ENCODE assay signal across 23 mouse cellular contexts in the genomic region with DNA sequence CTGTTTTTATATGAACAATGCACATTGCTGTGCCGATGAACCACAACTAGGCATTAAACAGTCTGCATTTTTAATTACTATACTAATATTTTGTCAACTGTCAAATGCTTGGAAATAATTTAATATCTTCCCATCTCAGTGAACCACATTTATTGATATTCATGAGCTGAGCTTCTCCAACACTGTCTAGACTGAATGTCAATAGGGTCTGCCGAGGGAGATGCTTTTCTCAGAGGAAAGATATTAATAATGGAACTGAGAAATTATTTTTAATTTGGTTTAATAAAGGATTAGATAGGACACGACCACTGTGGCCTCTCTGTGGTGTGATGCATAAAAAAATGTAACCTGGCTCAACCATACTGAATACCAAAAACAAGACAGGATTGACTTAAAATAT.
DNase-seq lines count a peak whose midpoint lies in the region; ATAC-seq and TF ChIP-seq lines count a peak whose summit lies in the region.
"Had no signal": no experiment of that assay in that cellular context is flagged by ENCODE, and none has a peak within 500 bp of the region (broad histone marks: within the 10 kb centered on the region; RNA-seq: fewer than 3 reads in every experiment).

No protein-coding gene starts in this region.

- H3K27me3 ChIP-seq in midbrain, embryonic 13.5 days, result no peaks in the 10 kb centered on the region
- no peaks in the 10 kb centered on the region for H3K27me3 ChIP-seq in midbrain, embryonic 11.5 days (ENCODE audit: control insufficient read depth, insufficient read depth, low read length)
- H3K27me3 ChIP-seq in midbrain, embryonic 14.5 days (ENCODE audit: control insufficient read depth, insufficient read depth, low read length), result no peaks in the 10 kb centered on the region
- H3K27me3 ChIP-seq in midbrain, embryonic 10.5 days (ENCODE audit: low read depth, poor library complexity, severe bottlenecking), result no peaks in the 10 kb centered on the region
- no peaks in the 10 kb centered on the region for H3K27me3 ChIP-seq in midbrain, embryonic 15.5 days (replicated peaks)
- no peaks in the 10 kb centered on the region for H3K27me3 ChIP-seq in midbrain, postnatal 0 days (ENCODE audit: insufficient read depth, low read length)
- H3K27me3 ChIP-seq: CH12.LX, Patski had no signal

- TF ChIP-seq POLR2A in brain, embryonic 14.5 days (IDR thresholded peaks at IDR 0.05; ENCODE audit: borderline replicate concordance, extremely low read depth, insufficient read depth, insufficient read length, poor library complexity, severe bottlenecking), result no peak

- no peak for DNase-seq in midbrain, embryonic 11.5 days (ENCODE audit: low spot score, missing footprints)
- peak; percentile 24 for DNase-seq in midbrain, embryonic 14.5 days
- no peak for DNase-seq in midbrain, embryonic 10.5 days (ENCODE audit: low spot score)
- DNase-seq in midbrain, postnatal 0 days (ENCODE audit: low spot score), result no peak
- peak; percentile 11 for DNase-seq in brain, embryonic 14.5 days (ENCODE audit: low read depth)
- DNase-seq in heart, adult 9 months (ENCODE audit: low spot score in 2 of 2), result no peak
- DNase-seq: adrenal gland, adult 2 months; adrenal gland, adult 8-10 months; adrenal gland, postnatal 10 days; adrenal gland, postnatal 14 days; adrenal gland, postnatal 25 days; adrenal gland, postnatal 36 days; B cell, adult 2 months; cerebellum, adult 11 months; cerebellum, adult 11-12 months; cerebellum, adult 18-20 months had no signal

- H3K9ac ChIP-seq in midbrain, embryonic 13.5 days (replicated peaks), result no peak overlapping the region
- H3K9ac ChIP-seq in midbrain, embryonic 11.5 days (ENCODE audit: low read length), result no peak overlapping the region
- H3K9ac ChIP-seq in midbrain, embryonic 14.5 days (replicated peaks; ENCODE audit: low read length), result no peak overlapping the region
- H3K9ac ChIP-seq in midbrain, embryonic 15.5 days, result no peak overlapping the region
- H3K9ac ChIP-seq in midbrain, postnatal 0 days (replicated peaks; ENCODE audit: low read length, poor library complexity, severe bottlenecking), result no peak overlapping the region

- ATAC-seq in midbrain, embryonic 13.5 days, result peak; percentile 50; the same call in 1 of the 2 replicates
- ATAC-seq in midbrain, embryonic 11.5 days (ENCODE audit: low FRiP score), result no peak
- no peak for ATAC-seq in midbrain, embryonic 14.5 days (ENCODE audit: low FRiP score, low TSS enrichment)
- ATAC-seq in midbrain, embryonic 15.5 days (replicated peaks), result peak; percentile 58
- ATAC-seq in midbrain, postnatal 0 days (ENCODE audit: low FRiP score), result no peak
- ATAC-seq: activated CD4-positive, CD25-positive, alpha-beta regulatory T cell, adult 4 months; CD4-positive, CD25-positive, alpha-beta regulatory T cell, adult 4 months; Patski had no signal

- H3K4me1 ChIP-seq in midbrain, embryonic 13.5 days (replicated peaks), result no peaks in the 10 kb centered on the region
- no peaks in the 10 kb centered on the region for H3K4me1 ChIP-seq in midbrain, embryonic 11.5 days (ENCODE audit: control insufficient read depth, insufficient read depth, low read length)
- no peaks in the 10 kb centered on the region for H3K4me1 ChIP-seq in midbrain, embryonic 14.5 days (ENCODE audit: control insufficient read depth, insufficient read depth, low read length)
- H3K4me1 ChIP-seq in midbrain, embryonic 10.5 days, result no peaks in the 10 kb centered on the region
- no peaks in the 10 kb centered on the region for H3K4me1 ChIP-seq in midbrain, embryonic 15.5 days
- no peaks in the 10 kb centered on the region for H3K4me1 ChIP-seq in midbrain, postnatal 0 days (ENCODE audit: insufficient read depth, low read length)

- no peak for TF ChIP-seq CTCF in midbrain, postnatal 0 days (IDR thresholded peaks at IDR 0.05)
- no peak for TF ChIP-seq CTCF in brain, embryonic 14.5 days (IDR thresholded peaks at IDR 0.05; ENCODE audit: borderline replicate concordance, extremely low read depth, insufficient read depth, insufficient read length)

- H3K36me3 ChIP-seq in midbrain, embryonic 13.5 days, result no peaks in the 10 kb centered on the region
- no peaks in the 10 kb centered on the region for H3K36me3 ChIP-seq in midbrain, embryonic 11.5 days (ENCODE audit: control insufficient read depth, insufficient read depth, low read length)
- no peaks in the 10 kb centered on the region for H3K36me3 ChIP-seq in midbrain, embryonic 14.5 days (ENCODE audit: control insufficient read depth, insufficient read depth, low read length)
- no peaks in the 10 kb centered on the region for H3K36me3 ChIP-seq in midbrain, embryonic 10.5 days
- H3K36me3 ChIP-seq in midbrain, embryonic 15.5 days (replicated peaks), result no peaks in the 10 kb centered on the region
- H3K36me3 ChIP-seq in midbrain, postnatal 0 days (ENCODE audit: insufficient read depth, low read length), result no peaks in the 10 kb centered on the region
- H3K36me3 ChIP-seq: G1E had no signal

- WGBS in midbrain, embryonic 13.5 days, result 51% methylated on average over 3 of the region's 3 CpGs
- 79% methylated on average over 3 of the region's 3 CpGs for WGBS in midbrain, embryonic 11.5 days
- 51% methylated on average over 3 of the region's 3 CpGs for WGBS in midbrain, embryonic 14.5 days
- WGBS in midbrain, embryonic 10.5 days, result 77% methylated on average over 3 of the region's 3 CpGs
- 48% methylated on average over 3 of the region's 3 CpGs for WGBS in midbrain, embryonic 15.5 days
- WGBS in midbrain, postnatal 0 days, result 39% methylated on average over 3 of the region's 3 CpGs

- H3K9me3 ChIP-seq in midbrain, embryonic 13.5 days, result no peaks in the 10 kb centered on the region
- no peaks in the 10 kb centered on the region for H3K9me3 ChIP-seq in midbrain, embryonic 11.5 days (ENCODE audit: control insufficient read depth, low read length)
- no peaks in the 10 kb centered on the region for H3K9me3 ChIP-seq in midbrain, embryonic 14.5 days (ENCODE audit: control insufficient read depth, low read length)
- no peaks in the 10 kb centered on the region for H3K9me3 ChIP-seq in midbrain, embryonic 10.5 days (replicated peaks)
- H3K9me3 ChIP-seq in midbrain, embryonic 15.5 days, result no peaks in the 10 kb centered on the region
- H3K9me3 ChIP-seq in midbrain, postnatal 0 days (ENCODE audit: low read length), result no peaks in the 10 kb centered on the region
- H3K9me3 ChIP-seq: G1E had no signal

- H3K4me3 ChIP-seq in midbrain, embryonic 13.5 days (replicated peaks), result no peak overlapping the region
- no peak overlapping the region for H3K4me3 ChIP-seq in midbrain, embryonic 11.5 days (ENCODE audit: low read depth, low read length)
- no peak overlapping the region for H3K4me3 ChIP-seq in midbrain, embryonic 14.5 days (replicated peaks; ENCODE audit: low read depth, low read length)
- no peak overlapping the region for H3K4me3 ChIP-seq in midbrain, embryonic 10.5 days
- H3K4me3 ChIP-seq in midbrain, embryonic 15.5 days, result no peak overlapping the region
- H3K4me3 ChIP-seq in midbrain, postnatal 0 days (ENCODE audit: low read depth, low read length), result no peak overlapping the region

- H3K27ac ChIP-seq in midbrain, embryonic 13.5 days, result no peak overlapping the region
- H3K27ac ChIP-seq in midbrain, embryonic 11.5 days (ENCODE audit: low read depth, low read length), result no peak overlapping the region
- H3K27ac ChIP-seq in midbrain, embryonic 14.5 days (replicated peaks; ENCODE audit: low read depth, low read length), result no peak overlapping the region
- no peak overlapping the region for H3K27ac ChIP-seq in midbrain, embryonic 10.5 days (replicated peaks)
- no peak overlapping the region for H3K27ac ChIP-seq in midbrain, embryonic 15.5 days
- H3K27ac ChIP-seq in midbrain, postnatal 0 days (ENCODE audit: low read depth, low read length), result no peak overlapping the region

- no peak overlapping the region for H3K4me2 ChIP-seq in midbrain, embryonic 13.5 days (replicated peaks)
- H3K4me2 ChIP-seq in midbrain, embryonic 11.5 days, result no peak overlapping the region
- no peak overlapping the region for H3K4me2 ChIP-seq in midbrain, embryonic 14.5 days (ENCODE audit: low read length)
- H3K4me2 ChIP-seq in midbrain, embryonic 15.5 days, result no peak overlapping the region
- H3K4me2 ChIP-seq in midbrain, postnatal 0 days (ENCODE audit: low read depth, low read length, poor library complexity, severe bottlenecking), result no peak overlapping the region

Comparison
In these comparisons a context has a peak if more than half of its experiments do, and no peak if none do; other contexts are left out.
1. ATAC-seq: peak in midbrain, embryonic 13.5 days (single experiment) and midbrain, embryonic 15.5 days (single experiment); none in midbrain, embryonic 11.5 days (single experiment), midbrain, embryonic 14.5 days (single experiment) and midbrain, postnatal 0 days (single experiment).
2. DNase-seq: peak in midbrain, embryonic 14.5 days (single experiment) and brain, embryonic 14.5 days (single experiment); none in midbrain, embryonic 11.5 days (single experiment), midbrain, embryonic 10.5 days (single experiment), midbrain, postnatal 0 days (single experiment) and heart, adult 9 months (0 of 2).